1 mouse cellular context compared by ENCODE assay signal in the genomic region with DNA sequence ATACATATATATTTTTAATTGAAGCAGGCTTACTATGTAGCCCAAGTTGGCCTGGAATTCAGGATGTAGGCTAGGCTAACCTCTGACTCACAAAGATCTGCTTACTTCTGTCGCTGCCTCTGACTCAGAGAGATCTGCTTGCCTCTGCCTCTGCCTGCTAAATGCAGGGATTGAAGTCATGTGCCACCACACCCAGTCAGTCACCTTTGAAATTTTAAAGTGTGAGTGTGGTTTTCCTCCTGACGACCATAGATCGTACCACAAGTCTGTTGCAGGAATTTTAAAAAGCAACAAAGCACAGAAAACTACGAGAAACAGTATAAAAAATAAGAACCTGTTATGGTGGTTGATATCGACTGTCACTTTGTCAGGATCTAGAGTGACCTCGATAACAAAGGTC.
TF ChIP-seq lines count a peak whose summit lies in the region.

No protein-coding gene starts in this region.

TF ChIP-seq in CH12.LX, 34 proteins besides CTCF, POLR2A, EP300 and RAD21 (continued from another document):
- TF ChIP-seq UBTF (IDR thresholded peaks at IDR 0.05; ENCODE audit: low read depth, low read length) (no peak), MXI1 (IDR thresholded peaks at IDR 0.05; ENCODE audit: low read depth, low read length) (0 out of 2 replicates have a peak, but pooled peaks have one; percentile 35), GABPA (IDR thresholded peaks at IDR 0.05; ENCODE audit: insufficient replicate concordance, low read depth, low read length) (no peak), ETS1 (conservative IDR thresholded peaks at IDR 0.05; ENCODE audit: low read depth, low read length) (peak; percentile 33; the same call in 1 of the 2 replicates), ZMIZ1 (IDR thresholded peaks at IDR 0.05; ENCODE audit: low read depth, low read length) (no peak), CHD1 (IDR thresholded peaks at IDR 0.05; ENCODE audit: low read depth, low read length) (0 out of 2 replicates have a peak, but pooled peaks have one; percentile 45), USF1 (IDR thresholded peaks at IDR 0.05; ENCODE audit: low read depth, low read length) (no peak), BHLHE40 (IDR thresholded peaks at IDR 0.05; ENCODE audit: low read depth, low read length) (peak; percentile 90)
